Mouse (Mus musculus) small intestine, adult 2 months (tissue): ENCODE measurements at regions not wholly inside any gene's neighbourhood (a gene's known extent, or its start where the extent isn't known, plus 50 kb on each side); places are given as distances from the start of the nearest gene placed in this dataset.

Experiments used
- CTCF ChIP-seq: fragments of 200-500 bp; IDR thresholded peaks from 2 replicates; pipeline ENCODE4 v1.5.1; 2012; ENCODE audit warnings: low read depth, mild to moderate bottlenecking, control low read depth, inconsistent platforms, low read length, moderate library complexity, mixed read lengths; ENCODE audit not compliant: insufficient replicate concordance, insufficient read length; ENCODE audit errors: extremely low read depth
- POLR2A ChIP-seq: fragments of 200-500 bp; IDR thresholded peaks from 2 replicates; pipeline ENCODE4 v1.6.1; 2012; ENCODE audit warnings: low read depth, mild to moderate bottlenecking, control low read depth, inconsistent platforms, low read length, moderate library complexity

DNA sequence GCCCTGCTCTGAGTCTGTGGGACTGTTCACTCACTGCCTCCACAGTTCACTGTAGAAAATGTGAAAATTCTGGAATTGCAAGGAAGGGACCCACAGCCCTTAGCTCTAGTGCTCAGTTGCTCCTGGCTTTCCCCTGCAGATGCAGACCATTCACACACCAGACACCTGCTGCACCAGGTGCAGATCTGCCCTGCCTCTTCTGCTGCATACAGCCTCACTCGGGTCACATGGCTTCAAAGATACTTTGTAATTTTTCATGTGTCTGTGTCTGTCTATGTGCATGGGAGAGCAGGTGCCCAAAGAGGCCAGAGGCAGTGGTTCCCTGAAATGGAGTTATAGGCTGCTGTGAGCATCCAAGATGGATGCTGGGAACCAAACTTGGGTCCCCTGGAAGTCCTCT lies 70.2 kb upstream of the Sec14l1 start:
- TF ChIP-seq CTCF (no peak), POLR2A (no peak)
